Mouse (Mus musculus): ENCODE data around the gene Zfhx2.

- no peak for TF ChIP-seq E2F4 (IDR thresholded peaks at IDR 0.05; ENCODE audit: borderline replicate concordance, low read depth, low read length)
- TF ChIP-seq POLR2A (IDR thresholded peaks at IDR 0.05; ENCODE audit: control insufficient read depth in 1 of 2, insufficient read depth in 1 of 2, low read depth in 1 of 2, low read length in 2 of 2, poor library complexity in 1 of 2): no peak
Observed at GRCm38 (mm10) chr14:55081105-55081504, 11.0 kb downstream of the Zfhx2 start.

Measured in MEL (cell line).